Mouse (Mus musculus) heart, embryonic 16.5 days (tissue): ENCODE measurements around the gene Klf15. TPM values are rescaled to one million over a fixed set of nuclear protein-coding genes. Genes with fewer than 3 reads are reported as not detected.

Experiments
- ATAC-seq: fragments of 200-750 bp; cut with Nextera tagmentation; replicated peaks from 2 replicates; pipeline ENCODE4 v1.8.0; 2017; ENCODE audit warnings: moderate number of reproducible peaks; ENCODE audit not compliant: insufficient read depth, low FRiP score; ENCODE audit errors: extremely low read depth
- H3K27ac ChIP-seq: fragments of 300-500 bp; sonication (generic); 2 replicates; pipeline ENCODE4 v1.5.1; 2014; ENCODE audit warnings: mild to moderate bottlenecking, low read length, control low read depth, moderate library complexity
- H3K27me3 ChIP-seq: fragments of 300-500 bp; sonication (generic); 2 replicates; pipeline ENCODE4 v1.6.1; 2014; ENCODE audit warnings: low read length, mixed read lengths; ENCODE audit not compliant: control insufficient read depth, insufficient read depth
- H3K36me3 ChIP-seq: fragments of 300-500 bp; sonication (generic); 2 replicates; pipeline ENCODE4 v1.6.1; 2014; ENCODE audit not compliant: control insufficient read depth, insufficient read depth
- H3K4me1 ChIP-seq: fragments of 300-500 bp; sonication (generic); 2 replicates; pipeline ENCODE4 v1.6.1; 2014; ENCODE audit warnings: low read length, mixed read lengths; ENCODE audit not compliant: control insufficient read depth, insufficient read depth
- H3K4me2 ChIP-seq: fragments of 300-500 bp; sonication (generic); 2 replicates; pipeline ENCODE4 v1.6.1; 2014; ENCODE audit warnings: low read depth, mild to moderate bottlenecking, control low read depth, low read length
- H3K4me3 ChIP-seq: fragments of 300-500 bp; sonication (generic); 2 replicates; pipeline ENCODE4 v1.5.1; 2014; ENCODE audit warnings: mild to moderate bottlenecking, control low read depth, low read length
- H3K9ac ChIP-seq: fragments of 300-500 bp; sonication (generic); 2 replicates; pipeline ENCODE4 v1.6.1; 2014; ENCODE audit warnings: low read length, control low read depth
- H3K9me3 ChIP-seq: fragments of 300-500 bp; sonication (generic); replicated peaks from 2 replicates; pipeline ENCODE4 v1.6.1; 2016; ENCODE audit warnings: low read length; ENCODE audit not compliant: control insufficient read depth
- WGBS: fragments of 180-500 bp; shearing (Covaris S2); extraction: QIAGEN DNeasy Blood & Tissue Kit; methylation state at CpG from one replicate; pipeline ENCODE4 v1.1.7; 2014; 5-methylcytosine and 5-hydroxymethylcytosine counted together
- polyA plus RNA-seq: library from polyadenylated mRNA; unstranded; fragments of >200 nt; fragmentation: Nextera tagmentation; extraction: Ambion mirVana; gene quantifications from 2 replicates; pipeline ENCODE4 v1.2.1, GENCODE M21; 2015

The Klf15 gene
- polyA plus RNA-seq, 1 experiment from 2014 or later: 28.2 TPM

GRCm38 (mm10) chr6:90507443-90507842 lies 45.1 kb downstream of the Klf15 start:
- no peaks in the 10 kb centered on the region for H3K27me3 ChIP-seq
- no peak for ATAC-seq
- peaks cover 45% of the 10 kb centered on the region for H3K4me1 ChIP-seq
- H3K4me3 ChIP-seq: no peak overlapping the region
- H3K27ac ChIP-seq: peak overlapping the region; percentile 85
- peak overlapping the region; percentile 3; the same call in 1 of the 2 replicates for H3K4me2 ChIP-seq
- H3K9ac ChIP-seq: peak overlapping the region; percentile 28
- no peaks in the 10 kb centered on the region; the same call in 1 of the 2 replicates for H3K9me3 ChIP-seq
- H3K36me3 ChIP-seq: no peaks in the 10 kb centered on the region

- ATAC-seq: peak; percentile 66
- no peaks in the 10 kb centered on the region for H3K27me3 ChIP-seq
- H3K9ac ChIP-seq: peak overlapping the region; percentile 42; the same call in 1 of the 2 replicates
- H3K9me3 ChIP-seq: no peaks in the 10 kb centered on the region; the same call in 1 of the 2 replicates
- H3K36me3 ChIP-seq: no peaks in the 10 kb centered on the region
- H3K4me3 ChIP-seq: no peak overlapping the region
- peaks cover 45% of the 10 kb centered on the region for H3K4me1 ChIP-seq
- H3K4me2 ChIP-seq: peak overlapping the region; percentile 13; the same call in 1 of the 2 replicates
- 20% methylated on average over 4 of the region's 4 CpGs for WGBS
- H3K27ac ChIP-seq: peak overlapping the region; percentile 85
Measured at GRCm38 (mm10) chr6:90508197-90508624, 45.8 kb downstream of the Klf15 start.

- H3K4me1 ChIP-seq: peaks cover 45% of the 10 kb centered on the region
- H3K27ac ChIP-seq: peak overlapping the region; percentile 85
- H3K4me2 ChIP-seq: 0 out of 2 replicates have a peak overlapping the region, but pooled peaks have one; percentile 16
- H3K9ac ChIP-seq: 0 out of 2 replicates have a peak overlapping the region, but pooled peaks have one; percentile 22
- no peaks in the 10 kb centered on the region; the same call in 1 of the 2 replicates for H3K9me3 ChIP-seq
- no peak overlapping the region for H3K4me3 ChIP-seq
- no peaks in the 10 kb centered on the region for H3K27me3 ChIP-seq
- WGBS: 28% methylated on average over 6 of the region's 6 CpGs
- ATAC-seq: peak; percentile 75
- H3K36me3 ChIP-seq: no peaks in the 10 kb centered on the region
Measured at GRCm38 (mm10) chr6:90509085-90509484, 46.7 kb downstream of the Klf15 start.

DNA sequence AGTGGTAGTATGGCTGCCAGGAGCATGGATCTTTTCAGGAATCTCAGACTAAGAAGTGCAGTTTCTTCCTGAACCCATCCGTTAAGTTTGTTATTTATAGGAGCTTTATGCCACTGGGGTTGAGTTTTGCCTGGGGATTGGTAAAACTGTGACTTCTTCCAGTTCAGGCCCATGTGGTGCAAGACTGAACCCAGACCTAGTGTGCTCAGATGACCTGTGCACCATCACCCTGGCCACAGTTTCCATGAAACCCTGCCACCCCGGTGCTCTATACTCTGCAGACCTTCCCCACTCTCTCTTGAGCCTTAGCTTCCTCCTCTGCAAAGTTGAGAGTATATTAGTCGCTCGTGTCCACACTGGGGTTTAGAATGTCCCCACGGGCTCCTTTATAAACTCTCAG lies 50.0 kb downstream of the Klf15 start:
- H3K4me1 ChIP-seq: peaks cover 30% of the 10 kb centered on the region
- WGBS: 87% methylated on average over 5 of the region's 5 CpGs
- H3K27ac ChIP-seq: no peak overlapping the region
- H3K36me3 ChIP-seq: no peaks in the 10 kb centered on the region
- no peak overlapping the region for H3K4me3 ChIP-seq
- H3K27me3 ChIP-seq: no peaks in the 10 kb centered on the region
- ATAC-seq: no peak
- no peaks in the 10 kb centered on the region for H3K9me3 ChIP-seq
- no peak overlapping the region for H3K4me2 ChIP-seq
- no peak overlapping the region for H3K9ac ChIP-seq

DNA sequence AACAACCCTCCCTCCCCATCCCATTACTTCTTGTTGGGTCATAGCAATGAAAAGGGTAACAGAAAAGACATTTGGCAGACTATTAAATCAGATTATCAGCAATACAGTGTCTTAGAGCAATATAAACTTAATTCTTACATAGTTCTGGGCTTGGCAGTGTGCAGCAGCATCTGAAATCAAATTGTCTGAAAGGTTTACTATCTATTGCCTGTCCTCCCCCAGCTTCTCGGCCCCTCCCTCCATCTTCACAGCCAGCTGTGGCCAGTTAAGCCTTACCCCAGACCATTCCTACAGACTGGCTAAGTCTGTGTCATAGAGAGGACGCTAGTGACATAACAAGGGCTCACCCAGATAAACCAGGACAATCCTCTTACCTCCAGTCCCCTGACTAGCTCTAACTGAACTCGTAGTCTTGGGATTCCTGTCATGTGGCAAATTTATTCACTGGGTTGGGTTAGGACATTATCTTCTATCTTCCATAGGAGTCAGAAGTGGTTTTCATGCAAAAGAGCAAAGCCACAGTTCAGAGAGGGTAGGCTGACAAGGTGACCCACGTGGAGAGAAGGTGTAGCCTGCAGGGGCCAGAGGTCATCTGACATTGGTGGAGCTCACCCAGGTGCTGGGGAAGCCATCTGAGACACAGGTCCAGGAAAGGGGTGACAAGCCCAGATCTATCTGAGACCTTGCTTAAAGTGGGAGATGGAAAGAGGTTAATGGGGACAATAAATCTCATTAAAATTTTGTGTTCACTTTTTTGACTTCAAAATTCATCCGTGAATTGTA lies 50.9 kb downstream of the Klf15 start:
- 61% methylated on average over 5 of the region's 5 CpGs for WGBS
- Histone ChIP-seq H3K9ac (no peak overlapping the region), H3K27me3 (no peaks in the 10 kb centered on the region), H3K36me3 (no peaks in the 10 kb centered on the region), H3K4me3 (no peak overlapping the region), H3K4me2 (no peak overlapping the region), H3K27ac (no peak overlapping the region), H3K4me1 (peaks cover 22% of the 10 kb centered on the region), H3K9me3 (no peaks in the 10 kb centered on the region)
- ATAC-seq: no peak

DNA sequence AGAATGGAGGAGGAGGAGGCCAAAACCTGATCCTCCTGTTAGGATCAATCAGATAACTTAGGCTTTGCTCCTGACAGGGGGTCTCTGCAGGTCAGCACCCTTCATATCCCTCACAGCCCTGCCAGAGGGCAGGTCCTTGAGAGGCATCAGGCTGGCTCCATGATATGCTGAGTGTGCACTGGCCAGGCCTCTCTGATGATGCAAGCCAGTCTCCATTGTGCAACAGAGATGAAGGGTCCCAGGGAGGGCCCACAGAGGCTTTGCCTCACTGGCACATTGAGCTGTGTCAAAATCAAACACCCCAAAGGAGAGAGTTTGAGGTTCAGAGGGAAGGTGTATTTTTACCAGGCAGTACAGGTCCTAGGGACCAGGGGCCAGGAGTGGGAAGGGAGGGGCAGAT lies 52.0 kb downstream of the Klf15 start:
- Histone ChIP-seq H3K9me3 (no peaks in the 10 kb centered on the region), H3K9ac (peak overlapping the region; percentile 38; the same call in 1 of the 2 replicates)

DNA sequence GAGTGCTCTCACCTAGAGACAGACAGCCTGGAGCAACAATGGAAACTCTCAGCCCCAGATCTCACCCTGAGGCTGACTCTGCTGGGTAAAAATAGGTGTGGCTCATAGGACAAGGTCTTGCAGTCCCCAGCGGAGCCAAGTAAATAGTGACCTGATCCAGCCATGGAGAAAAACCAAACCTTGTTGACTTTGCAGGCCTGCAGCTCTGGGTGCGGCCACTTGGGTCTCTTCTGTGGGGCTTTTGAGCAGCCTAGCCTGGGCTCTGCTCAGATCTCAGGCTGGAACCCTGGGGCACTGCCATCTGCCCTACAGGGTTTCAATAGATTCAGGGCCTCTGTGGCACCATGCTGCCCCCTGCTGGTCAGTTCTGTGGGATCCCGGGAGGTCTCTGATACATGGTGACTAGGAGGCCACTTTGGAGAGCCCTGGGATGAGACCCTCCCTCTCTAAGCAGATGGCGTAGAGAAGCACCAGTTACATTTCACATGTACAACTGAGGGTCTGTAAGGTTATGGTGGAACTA lies 52.6 kb downstream of the Klf15 start:
- Histone ChIP-seq H3K4me1 (peaks cover 5% of the 10 kb centered on the region), H3K4me3 (no peak overlapping the region), H3K9ac (0 out of 2 replicates have a peak overlapping the region, but pooled peaks have one; percentile 15), H3K4me2 (no peak overlapping the region), H3K36me3 (no peaks in the 10 kb centered on the region), H3K27me3 (no peaks in the 10 kb centered on the region), H3K27ac (no peak overlapping the region; the same call in 1 of the 2 replicates), H3K9me3 (no peaks in the 10 kb centered on the region)
- WGBS: 28% methylated on average over 4 of the region's 4 CpGs
- peak; percentile 61 for ATAC-seq

More for the DNA sequence above, 52.0 kb downstream of the Klf15 start:
- peaks cover 11% of the 10 kb centered on the region for H3K4me1 ChIP-seq
- no peak overlapping the region for H3K27ac ChIP-seq
- no peak overlapping the region for H3K4me2 ChIP-seq
- H3K36me3 ChIP-seq: no peaks in the 10 kb centered on the region
- no peak for ATAC-seq
- H3K4me3 ChIP-seq: no peak overlapping the region
- H3K27me3 ChIP-seq: no peaks in the 10 kb centered on the region

DNA sequence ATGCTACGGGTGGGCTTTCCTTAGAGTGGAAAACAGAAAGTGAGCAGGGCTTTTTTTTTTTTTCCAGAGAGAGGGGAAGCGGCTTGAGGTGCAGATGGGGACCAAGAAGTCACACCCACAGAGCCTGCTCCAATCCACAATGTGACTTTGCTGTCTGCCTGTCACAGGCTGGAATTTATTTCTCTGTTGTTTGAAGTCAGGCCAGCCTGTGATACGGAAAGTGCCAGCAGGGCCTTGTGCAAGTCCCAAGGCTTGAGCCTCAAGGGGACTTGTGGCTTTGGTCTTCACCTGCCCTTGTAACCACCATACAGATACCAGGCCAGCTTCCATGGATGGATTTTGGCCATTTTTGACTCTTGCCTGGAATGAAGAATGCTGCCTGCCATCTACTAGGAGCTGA lies 56.5 kb downstream of the Klf15 start:
- no peak for ATAC-seq
- no peak overlapping the region for H3K27ac ChIP-seq
- peaks cover 4% of the 10 kb centered on the region for H3K4me1 ChIP-seq
- H3K9me3 ChIP-seq: no peaks in the 10 kb centered on the region
- no peak overlapping the region for H3K4me2 ChIP-seq
- no peaks in the 10 kb centered on the region for H3K27me3 ChIP-seq
- H3K9ac ChIP-seq: no peak overlapping the region
- H3K36me3 ChIP-seq: no peaks in the 10 kb centered on the region
- WGBS: 42% methylated on average over 3 of the region's 3 CpGs
- no peak overlapping the region for H3K4me3 ChIP-seq

GRCm38 (mm10) chr6:90519375-90519774 lies 57.0 kb downstream of the Klf15 start:
- H3K9ac ChIP-seq: no peak overlapping the region
- ATAC-seq: no peak
- no peaks in the 10 kb centered on the region for H3K27me3 ChIP-seq
- H3K4me2 ChIP-seq: no peak overlapping the region
- no peaks in the 10 kb centered on the region for H3K9me3 ChIP-seq
- WGBS: 51% methylated on average over 5 of the region's 5 CpGs
- H3K27ac ChIP-seq: no peak overlapping the region
- H3K36me3 ChIP-seq: no peaks in the 10 kb centered on the region
- peaks cover 4% of the 10 kb centered on the region for H3K4me1 ChIP-seq
- H3K4me3 ChIP-seq: no peak overlapping the region
